Mouse (Mus musculus) MEL (cell line): ENCODE measurements at regions not wholly inside any gene's neighbourhood (a gene's known extent, or its start where the extent isn't known, plus 50 kb on each side); places are given as distances from the start of the nearest gene placed in this dataset.

Experiments
- E2F4 ChIP-seq: IDR thresholded peaks from 2 replicates; pipeline ENCODE4 v1.6.1; 2011; ENCODE audit warnings: low read depth, low read length, improper control_type of control experiment, borderline replicate concordance
- GABPA ChIP-seq: IDR thresholded peaks from 2 replicates; pipeline ENCODE4 v1.6.1; 2012; ENCODE audit warnings: low read depth, mild to moderate bottlenecking, inconsistent platforms, low read length, improper control_type of control experiment, moderate library complexity
- ZMIZ1 ChIP-seq: IDR thresholded peaks from 2 replicates; pipeline ENCODE4 v1.6.1; 2012; ENCODE audit warnings: low read depth, mild to moderate bottlenecking, inconsistent platforms, low read length, improper control_type of control experiment, moderate library complexity

GRCm38 (mm10) chr4:125897707-125898106 lies 126.6 kb upstream of the Csf3r start:
- TF ChIP-seq ZMIZ1 (no peak), E2F4 (no peak), GABPA (no peak)
